Mouse (Mus musculus) C2C12 (cell line): ENCODE results near the gene Dpep2nb. TPM values are rescaled to one million over a fixed set of nuclear protein-coding genes. Genes with fewer than 3 reads are reported as not detected.

Experiments used
- H3K27me3 ChIP-seq: one replicate; pipeline ENCODE4 v1.6.1; 2011; ENCODE audit not compliant: control insufficient read depth, insufficient read depth, insufficient read length
- H3K36me3 ChIP-seq: one replicate; pipeline ENCODE4 v1.6.1; 2011; ENCODE audit not compliant: control insufficient read depth, insufficient read depth
- H3K4me3 ChIP-seq: one replicate; pipeline ENCODE4 v1.5.1; 2011; ENCODE audit warnings: mild to moderate bottlenecking, control low read depth; ENCODE audit not compliant: poor library complexity, insufficient read depth, severe bottlenecking
- H3K79me2 ChIP-seq: one replicate; pipeline ENCODE4 v1.6.1; 2011; ENCODE audit not compliant: control insufficient read depth, insufficient read depth
- H3K79me3 ChIP-seq: one replicate; pipeline ENCODE4 v1.6.1; 2011; ENCODE audit warnings: low read depth, control low read depth
- H3ac ChIP-seq: one replicate; pipeline ENCODE3; 2011; ENCODE audit warnings: low read depth; ENCODE audit not compliant: control insufficient read depth, insufficient read length
- CEBPB ChIP-seq: IDR thresholded peaks from one replicate; pipeline ENCODE4 v1.6.1; 2011; ENCODE audit warnings: low read depth, mild to moderate bottlenecking, control low read depth, moderate library complexity
- CTCF ChIP-seq: IDR thresholded peaks from one replicate; pipeline ENCODE4 v1.5.1; 2011; ENCODE audit not compliant: control insufficient read depth, insufficient read depth, insufficient read length
- FOSL1 ChIP-seq: IDR thresholded peaks from one replicate; pipeline ENCODE4 v1.8.0; 2011; ENCODE audit warnings: mild to moderate bottlenecking, low read length; ENCODE audit not compliant: poor library complexity, insufficient read depth, severe bottlenecking
- MAX ChIP-seq: IDR thresholded peaks from one replicate; pipeline ENCODE4 v1.6.1; 2011; ENCODE audit warnings: mild to moderate bottlenecking, control low read depth
- MYOD1 ChIP-seq: IDR thresholded peaks from one replicate; pipeline ENCODE4 v1.6.1; 2011; ENCODE audit warnings: low read depth; ENCODE audit not compliant: control insufficient read depth, insufficient read length
- MYOG ChIP-seq: IDR thresholded peaks from one replicate; pipeline ENCODE4 v1.6.1; 2011; ENCODE audit not compliant: control insufficient read depth, insufficient read length; ENCODE audit errors: extremely low read depth
- USF1 ChIP-seq: IDR thresholded peaks from one replicate; pipeline ENCODE4 v1.6.1; 2011; ENCODE audit warnings: low read depth, mild to moderate bottlenecking, control low read depth, moderate library complexity
- polyA plus RNA-seq: library from polyadenylated mRNA; unstranded; fragments of >200 nt; fragmentation: generic; extraction: Trizol; gene quantifications from one replicate; pipeline ENCODE4 v1.2.1, GENCODE M21; 2012; ENCODE audit warnings: missing spikeins

Gene Dpep2nb
- polyA plus RNA-seq, 1 experiment = 0.05 TPM

DNA sequence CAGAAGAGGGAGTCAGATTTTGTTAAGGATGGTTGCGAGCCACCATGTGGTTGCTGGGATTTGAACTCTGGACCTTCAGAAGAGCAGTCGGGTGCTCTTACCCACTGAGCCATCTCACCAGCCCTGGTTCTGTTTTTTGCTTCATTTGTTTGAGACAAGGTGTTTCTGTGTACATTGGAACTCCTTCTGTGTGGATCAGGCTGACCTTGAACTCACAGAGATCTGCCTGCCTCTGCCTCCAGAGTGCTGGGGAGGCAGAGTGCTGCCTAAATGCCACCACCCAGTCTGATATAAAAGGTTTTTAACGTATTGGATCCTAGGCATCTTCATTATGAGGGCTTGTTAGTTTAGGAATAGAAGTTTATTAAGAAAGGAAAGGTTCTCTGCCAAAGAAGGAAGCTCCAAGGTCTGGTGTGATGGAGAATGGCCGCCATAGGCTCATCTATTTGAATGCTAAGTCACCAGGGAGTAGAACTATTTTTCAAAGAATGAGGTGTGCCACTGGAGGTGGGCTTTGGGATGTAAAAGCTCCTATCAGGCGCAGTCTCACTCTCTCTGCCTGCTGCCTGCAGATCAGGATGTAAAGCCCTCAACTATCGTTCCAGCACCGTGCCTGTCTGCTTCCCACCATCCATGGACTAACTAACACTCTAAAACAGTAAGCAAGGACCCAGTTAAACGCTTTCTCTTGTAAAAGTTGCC, 34.6 kb downstream of the Dpep2nb start:
- H3K79me3 ChIP-seq = no peaks in the 10 kb centered on the region

DNA sequence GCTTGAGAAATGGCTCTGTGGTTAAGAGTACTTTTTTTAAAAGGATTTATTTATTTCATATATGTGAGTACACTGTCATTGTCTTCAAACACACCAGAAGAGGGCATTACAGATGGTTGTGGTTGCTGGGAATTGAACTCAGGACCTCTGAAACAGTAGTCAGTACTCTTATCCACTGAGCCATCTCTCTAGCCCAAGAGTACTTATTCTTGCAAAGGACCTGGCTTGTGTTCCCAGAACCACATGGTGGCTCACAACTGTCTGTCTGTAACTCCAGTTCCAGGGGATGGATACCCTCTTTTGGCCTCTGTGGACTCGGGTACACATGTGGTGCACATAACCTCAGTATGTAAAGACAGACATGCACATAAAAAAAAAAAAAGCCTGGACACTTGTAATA, 36.4 kb downstream of the Dpep2nb start:
- Histone ChIP-seq H3K36me3 (no peaks in the 10 kb centered on the region), H3K27me3 (no peaks in the 10 kb centered on the region), H3K79me3 (peaks cover 7% of the 10 kb centered on the region), H3ac (no peak overlapping the region), H3K4me3 (no peak overlapping the region), H3K79me2 (peaks cover 15% of the 10 kb centered on the region)
- TF ChIP-seq MAX = no peak
- TF ChIP-seq MYOD1 = no peak
- no peak for TF ChIP-seq MYOG
- no peak for TF ChIP-seq USF1
- no peak for TF ChIP-seq CEBPB
- no peak for TF ChIP-seq CTCF
- no peak for TF ChIP-seq FOSL1

More for the DNA sequence above, 34.6 kb downstream of the Dpep2nb start:
- Histone ChIP-seq H3K27me3 (no peaks in the 10 kb centered on the region), H3K79me2 (no peaks in the 10 kb centered on the region), H3K36me3 (no peaks in the 10 kb centered on the region), H3K4me3 (no peak overlapping the region), H3ac (no peak overlapping the region)
- TF ChIP-seq MAX = no peak
- no peak for TF ChIP-seq MYOD1
- no peak for TF ChIP-seq MYOG
- TF ChIP-seq USF1 = no peak
- TF ChIP-seq CTCF = no peak
- no peak for TF ChIP-seq CEBPB
- no peak for TF ChIP-seq FOSL1

DNA sequence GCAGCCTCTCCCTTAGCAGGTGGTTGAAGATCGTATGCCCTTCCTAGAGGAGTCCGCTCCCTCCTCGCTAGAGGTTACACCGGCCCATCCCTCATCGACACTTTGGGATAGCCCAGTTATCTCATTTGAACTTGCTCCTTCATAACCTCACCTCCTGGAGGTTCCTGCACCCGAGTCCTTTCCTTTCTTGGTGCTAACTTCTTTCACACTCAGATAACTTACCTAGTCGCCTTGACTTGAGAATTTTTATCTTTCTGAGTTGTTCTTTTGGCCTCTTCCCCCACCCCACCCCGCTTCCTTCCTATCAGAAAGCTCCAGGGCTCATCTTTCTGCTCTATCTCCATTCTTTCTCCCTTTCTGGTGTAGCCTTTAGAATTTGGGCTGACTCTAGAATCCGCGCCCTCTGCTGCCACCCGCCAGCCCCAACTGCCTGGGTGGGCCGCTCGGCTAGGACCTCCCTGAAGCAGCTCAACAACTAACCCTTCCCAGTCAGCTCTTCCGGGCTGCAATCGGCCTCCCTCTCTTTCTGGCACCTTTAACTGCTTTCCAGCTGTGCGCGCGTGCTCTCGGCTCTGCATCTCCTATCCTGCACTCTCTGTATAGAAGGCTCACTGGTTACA, 39.0 kb downstream of the Dpep2nb start:
- TF ChIP-seq USF1 (no peak), MYOD1 (no peak), FOSL1 (no peak), CEBPB (no peak), CTCF (no peak), MYOG (no peak), MAX (no peak)
- no peaks in the 10 kb centered on the region for H3K27me3 ChIP-seq

DNA sequence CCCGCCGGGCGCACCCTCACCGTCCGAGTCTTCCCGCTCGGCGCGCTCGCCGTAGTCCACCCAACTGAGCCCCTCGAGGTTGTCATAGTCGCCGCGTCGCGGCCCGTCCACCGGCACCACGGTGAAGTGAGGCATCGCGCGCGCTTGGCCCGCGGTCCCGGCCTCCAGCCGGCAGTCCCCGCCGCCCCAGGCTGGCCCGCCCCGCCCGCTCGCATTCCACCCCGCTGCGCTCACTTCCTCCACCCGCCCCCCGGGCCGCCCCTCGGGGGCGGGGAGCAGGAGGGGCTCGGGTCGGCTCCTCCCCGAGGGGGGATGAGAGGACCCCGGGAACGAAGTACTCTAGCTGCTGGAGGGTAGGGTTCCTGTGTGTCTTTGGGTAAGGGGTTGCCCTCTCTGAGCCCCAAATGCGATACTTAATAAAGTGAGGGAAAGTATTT, 39.9 kb downstream of the Dpep2nb start, which contains the start of gene Slc12a4:
TSS of gene Slc12a4 (minus strand) at position 193 of the 437 bp plus-strand sequence.
- peak within 1 kb of the TSS; percentile 76 for H3K4me3 ChIP-seq
- peaks cover 49% of the 10 kb centered on the region for H3K79me2 ChIP-seq
- H3ac ChIP-seq = peak within 1 kb of the TSS; percentile 95
- no peak for TF ChIP-seq FOSL1
- no peak for TF ChIP-seq USF1
- TF ChIP-seq CEBPB = no peak
- no peak for TF ChIP-seq CTCF
- no peak for TF ChIP-seq MYOD1
- TF ChIP-seq MYOG = no peak
- TF ChIP-seq MAX = no peak
- H3K27me3 ChIP-seq = no peaks in the 10 kb centered on the region
- no peaks in the 10 kb centered on the region for H3K36me3 ChIP-seq
- H3K79me3 ChIP-seq = peaks cover 40% of the 10 kb centered on the region

More for the DNA sequence above, 39.0 kb downstream of the Dpep2nb start:
- peaks cover 40% of the 10 kb centered on the region for H3K79me2 ChIP-seq
- H3K4me3 ChIP-seq = no peak overlapping the region
- H3ac ChIP-seq = no peak overlapping the region
- H3K79me3 ChIP-seq = peaks cover 31% of the 10 kb centered on the region
- no peaks in the 10 kb centered on the region for H3K36me3 ChIP-seq

DNA sequence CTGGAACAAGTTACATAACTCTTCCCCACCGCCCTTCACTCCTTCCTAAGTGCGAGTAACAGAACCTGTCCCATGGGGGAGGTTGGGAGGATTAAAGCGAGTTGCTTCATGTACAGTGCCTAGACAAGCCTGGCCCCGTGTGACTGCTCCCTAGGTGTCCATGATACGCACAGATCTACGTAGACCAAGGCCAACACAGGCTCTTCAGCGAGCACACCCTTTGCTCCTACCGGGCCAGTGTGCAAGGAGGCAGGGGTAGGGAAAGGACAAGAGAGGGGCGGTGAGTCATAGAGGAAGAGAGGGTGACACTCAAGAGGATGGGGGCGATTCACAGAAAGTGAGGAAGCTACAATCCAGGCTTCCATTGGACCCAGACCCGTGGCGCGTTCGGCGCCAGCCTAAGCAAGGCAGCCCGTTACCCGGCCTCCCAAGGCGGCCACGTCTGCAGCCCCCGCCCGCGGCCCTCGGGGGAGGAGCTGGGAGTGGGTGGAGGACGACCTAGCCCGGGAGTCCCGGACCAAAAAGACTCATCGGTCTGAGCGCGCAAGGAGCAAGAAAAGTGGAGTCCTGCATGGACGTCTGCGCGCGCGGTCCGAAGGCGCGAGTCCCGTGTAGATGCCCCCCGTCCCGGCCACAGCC, 40.4 kb downstream of the Dpep2nb start:
- Histone ChIP-seq H3K79me3 (peaks cover 44% of the 10 kb centered on the region), H3ac (peak overlapping the region; percentile 95), H3K27me3 (no peaks in the 10 kb centered on the region), H3K36me3 (no peaks in the 10 kb centered on the region), H3K4me3 (peak overlapping the region; percentile 76), H3K79me2 (peaks cover 55% of the 10 kb centered on the region)
- no peak for TF ChIP-seq CEBPB
